Mouse (Mus musculus): ENCODE measurements around the gene Nars2.

The Nars2 gene

DNA sequence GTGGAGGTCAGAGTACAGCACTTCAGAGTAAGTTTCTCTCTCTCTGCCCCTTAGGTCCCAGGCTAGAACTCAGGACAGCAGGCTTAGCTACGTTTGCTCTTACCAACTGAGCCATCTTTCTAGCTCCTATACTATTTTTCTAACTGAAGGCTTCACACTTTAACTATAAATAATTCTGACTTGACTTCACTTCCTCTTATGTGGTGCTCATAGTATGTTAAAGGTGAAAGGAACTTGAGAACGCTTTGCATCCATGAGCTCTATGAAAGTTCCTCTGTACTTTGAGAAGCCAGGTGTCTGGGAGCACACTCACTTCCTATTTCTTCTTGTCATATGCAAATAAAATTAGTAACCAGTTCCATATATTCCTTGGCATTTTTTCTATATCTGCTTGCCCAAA, 109.7 kb downstream of the Nars2 start:
- no peak for DNase-seq (ENCODE audit: extremely low read depth, low read depth, low spot score)

DNA sequence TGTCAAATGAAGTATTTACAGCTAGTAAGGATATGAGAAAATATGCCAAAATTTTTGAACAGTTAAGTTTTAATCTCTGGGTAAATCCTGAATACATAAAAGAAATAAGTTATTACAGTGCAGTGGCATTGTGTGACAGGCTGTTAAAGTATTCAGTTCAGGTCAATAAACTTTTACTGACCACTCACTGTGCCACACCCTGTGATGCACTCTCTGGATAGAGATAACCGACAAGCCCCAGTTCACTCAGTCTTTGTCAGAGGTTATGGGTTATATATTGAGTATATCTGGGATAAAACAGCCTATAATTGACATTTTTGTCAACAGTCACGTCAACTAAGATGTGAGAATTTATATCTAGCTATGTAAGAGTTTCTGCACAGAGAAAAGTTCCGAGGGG, 120.2 kb downstream of the Nars2 start:
- no peak for DNase-seq (ENCODE audit: extremely low read depth, low read depth, low spot score)

DNA sequence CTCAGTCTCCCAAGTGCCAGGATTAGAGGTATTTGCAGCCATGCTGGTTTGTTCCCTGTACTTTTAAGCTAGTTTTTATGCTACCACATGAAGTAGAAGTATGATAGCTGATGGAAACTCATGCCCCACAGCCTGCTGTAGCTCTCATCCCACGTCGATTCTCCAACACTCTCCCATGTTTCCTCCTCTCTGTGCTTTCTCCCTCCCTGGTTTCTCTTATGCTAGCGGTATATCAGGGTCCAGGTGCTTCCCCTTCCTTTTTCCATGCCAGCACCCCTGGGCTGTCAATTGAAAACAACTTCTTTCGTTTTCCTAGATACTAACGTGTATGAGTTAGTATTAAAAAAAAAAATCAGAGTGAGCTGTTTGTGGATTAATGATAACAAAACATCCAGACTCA, 120.8 kb downstream of the Nars2 start:
- DNase-seq (ENCODE audit: extremely low read depth, low read depth, low spot score): no peak

DNA sequence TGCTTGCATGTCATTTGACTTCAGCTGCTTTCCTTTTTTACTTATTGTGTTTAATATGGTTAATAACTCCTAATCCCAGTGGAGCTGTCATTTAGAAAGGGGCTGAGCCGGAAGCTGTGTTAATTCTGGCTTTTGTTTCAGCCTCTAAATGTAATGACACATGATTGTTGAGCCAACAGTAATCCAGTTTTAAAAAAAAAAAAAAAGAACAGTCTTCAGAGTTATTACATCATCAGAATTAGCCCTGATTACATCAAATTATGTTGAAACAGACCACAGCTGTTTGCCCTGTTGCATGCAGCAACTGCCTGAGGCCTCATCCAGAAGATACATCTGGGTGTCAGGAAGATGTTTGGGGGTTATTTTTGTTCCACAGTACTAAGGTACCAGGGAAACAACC, 123.7 kb downstream of the Nars2 start:
- DNase-seq (ENCODE audit: extremely low read depth, low read depth, low spot score): peak; percentile 31

DNA sequence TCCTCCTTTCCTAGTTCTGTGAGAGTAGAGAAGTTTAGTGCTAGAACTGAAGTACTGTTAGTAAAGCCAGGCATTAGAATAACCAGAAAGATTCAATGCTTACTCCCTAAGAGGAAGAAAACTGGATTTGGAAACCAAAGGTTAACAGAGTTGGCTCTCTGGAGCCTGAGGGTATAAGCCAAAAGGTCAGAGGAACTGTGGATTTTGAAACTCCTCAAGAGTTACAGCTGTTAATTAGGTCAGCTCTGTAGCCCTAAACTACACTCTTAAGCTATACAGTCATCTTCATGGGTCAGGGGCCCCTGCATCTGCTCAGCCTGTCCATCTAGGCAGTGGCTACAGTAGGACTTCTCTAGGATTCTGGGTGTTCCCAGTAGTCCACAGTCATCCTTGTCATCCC, 125.7 kb downstream of the Nars2 start:
- DNase-seq (ENCODE audit: extremely low read depth, low read depth, low spot score): peak; percentile 34

DNA sequence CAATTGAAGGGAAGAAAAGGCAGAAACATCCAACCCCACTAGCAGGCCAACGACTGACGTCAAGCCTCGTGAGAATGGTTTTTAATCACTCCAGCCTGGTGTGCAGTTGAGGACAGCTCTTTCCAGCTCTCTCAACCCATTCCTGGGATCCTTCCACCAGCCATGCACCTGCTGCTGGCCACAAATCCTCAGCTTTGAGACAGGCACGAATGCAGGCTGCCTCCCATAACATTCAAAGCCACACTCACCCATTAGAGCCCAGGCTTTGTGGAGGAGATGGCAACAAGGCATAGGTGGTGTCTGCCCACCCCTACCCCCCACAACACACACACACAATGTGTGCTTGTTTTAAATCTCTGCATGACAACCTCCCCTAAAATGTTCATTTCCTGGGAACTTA, 127.4 kb downstream of the Nars2 start:
- no peak for DNase-seq (ENCODE audit: extremely low read depth, low read depth, low spot score)

DNA sequence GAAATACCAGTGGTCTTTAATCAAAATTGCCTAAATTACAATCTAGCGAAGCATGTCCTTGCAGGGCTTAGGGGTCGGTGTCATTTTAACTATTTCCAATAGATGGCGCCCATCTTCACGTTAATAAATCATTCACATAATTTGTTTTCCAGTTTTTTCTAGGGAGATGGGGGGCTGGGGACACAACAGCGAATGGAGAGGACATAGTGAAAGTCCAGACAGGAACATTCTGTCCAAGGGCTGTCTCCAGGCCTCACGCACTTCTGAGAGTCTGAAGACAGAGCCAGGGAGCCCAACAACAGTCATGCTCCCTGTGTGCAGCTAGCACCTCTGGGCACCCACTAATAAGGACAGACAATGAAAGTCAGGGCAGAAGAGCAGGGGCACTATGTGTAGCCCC, 127.8 kb downstream of the Nars2 start:
- DNase-seq (ENCODE audit: extremely low read depth, low read depth, low spot score): no peak

DNA sequence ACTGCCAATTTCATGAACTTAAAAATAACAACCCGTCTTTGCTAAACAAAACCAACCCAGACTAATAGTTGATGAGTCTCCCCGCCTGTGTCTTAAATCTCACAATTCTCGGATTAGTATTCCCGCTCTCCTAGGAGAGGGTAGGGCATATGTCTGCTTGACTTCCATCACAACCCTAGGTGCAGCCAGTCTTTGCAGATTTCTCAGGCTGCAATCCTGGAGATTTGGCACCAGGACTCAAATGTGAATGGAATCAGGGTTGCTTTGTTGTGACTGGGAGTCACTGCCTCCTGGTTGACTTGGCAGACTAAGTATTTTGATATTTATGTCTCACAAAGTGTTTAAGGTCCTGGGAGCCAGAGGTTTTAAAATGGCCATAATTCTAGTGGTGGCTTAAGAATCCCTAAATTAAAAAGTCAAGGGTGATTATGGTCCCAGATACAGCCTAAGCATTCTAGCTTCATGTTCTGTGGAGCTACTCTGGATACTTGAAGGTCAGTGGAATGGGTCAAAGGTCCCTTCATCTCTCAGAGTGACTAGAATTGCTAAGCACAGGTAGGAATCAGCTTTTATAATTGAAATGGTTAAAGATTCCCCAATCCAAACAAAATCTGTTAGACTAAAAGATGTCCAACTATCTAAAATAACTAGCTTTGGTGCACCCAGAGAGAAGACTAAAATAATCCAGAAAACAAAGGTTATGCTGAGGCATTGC, 128.5 kb downstream of the Nars2 start:
- no peak for DNase-seq (ENCODE audit: extremely low read depth, low read depth, low spot score)

DNA sequence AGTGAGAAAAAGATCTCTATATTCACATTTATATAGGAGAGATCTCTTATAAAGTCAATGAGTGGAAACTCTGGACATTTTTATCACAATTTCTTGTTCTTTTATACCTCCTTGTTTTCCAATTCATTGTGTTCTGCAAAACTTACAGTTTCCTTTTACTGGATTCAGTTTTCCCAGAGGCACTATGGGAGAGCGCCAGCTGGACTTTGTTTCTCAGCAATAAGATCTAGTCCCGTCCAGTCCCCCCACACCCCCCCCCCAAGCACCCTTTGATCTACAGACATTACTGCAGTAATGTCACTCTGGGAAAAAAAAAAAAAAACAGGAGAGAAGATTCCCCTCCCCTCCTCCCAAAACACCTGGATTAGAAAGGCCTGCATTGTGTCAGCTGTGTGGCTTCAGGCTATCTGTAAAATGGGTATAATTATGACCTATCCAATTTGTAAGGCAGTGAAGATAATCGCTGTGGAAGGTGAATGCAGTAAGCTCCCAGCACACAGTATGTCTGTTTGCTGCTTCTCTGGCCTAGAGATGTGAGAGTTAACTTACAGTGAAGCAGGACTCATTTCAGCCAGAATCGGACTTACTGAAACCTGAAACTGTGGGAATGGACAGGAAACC, 129.4 kb downstream of the Nars2 start:
- no peak for DNase-seq (ENCODE audit: extremely low read depth, low read depth, low spot score)

DNA sequence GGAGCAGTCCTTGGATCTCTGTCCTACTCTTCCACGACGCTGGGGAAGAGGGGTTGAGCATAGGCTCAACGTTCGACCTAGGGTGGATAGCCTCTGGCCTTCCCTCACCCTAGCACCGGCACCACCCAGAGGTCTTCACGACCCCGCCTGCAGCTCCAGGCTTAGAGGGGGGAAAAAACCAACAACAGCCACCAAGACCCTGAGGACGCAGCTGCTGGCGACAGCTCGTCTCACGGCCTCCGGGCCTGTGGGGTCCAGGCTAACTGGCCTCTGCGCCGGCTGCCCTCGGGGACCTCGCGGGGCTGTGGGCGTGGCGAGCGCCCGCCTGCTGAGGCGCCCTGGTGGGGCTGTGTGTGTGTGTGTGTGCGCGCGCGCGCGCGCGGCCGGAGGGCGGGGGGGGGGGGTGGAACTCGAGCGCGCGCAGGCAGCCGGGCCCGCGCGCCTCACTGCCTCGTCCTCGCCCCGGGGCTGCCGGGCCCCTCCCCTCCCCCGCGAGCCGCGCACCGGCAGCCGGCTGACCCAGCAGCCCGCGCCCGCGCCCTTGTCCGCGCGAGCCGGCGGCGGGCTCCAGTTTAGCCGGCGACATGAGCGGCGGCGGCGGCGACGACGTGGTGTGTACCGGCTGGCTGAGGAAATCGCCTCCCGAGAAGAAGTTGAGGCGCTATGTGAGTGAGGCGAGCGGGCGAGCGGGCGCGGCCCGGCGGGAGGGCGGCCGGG, 130.1 kb downstream of the Nars2 start, which contains the start of gene Gab2:
Gene Gab2, plus strand, starts transcription at position 345 of the 717 bp plus-strand sequence.
- DNase-seq (ENCODE audit: extremely low read depth, low read depth, low spot score): no peak

DNA sequence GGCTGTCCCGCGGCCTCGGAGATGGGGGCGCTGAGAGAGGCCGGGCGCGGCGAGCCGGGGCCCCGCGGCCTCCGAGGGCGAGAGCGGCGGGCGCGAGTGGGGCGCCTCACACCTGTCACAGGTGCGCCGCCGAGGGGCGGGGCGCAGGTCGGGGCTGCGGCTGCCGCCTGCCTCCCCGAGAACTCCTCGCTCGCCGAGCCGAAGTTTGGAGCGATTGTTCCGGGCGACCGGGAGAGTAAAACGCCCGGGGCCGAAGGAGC, 130.6 kb downstream of the Nars2 start:
- DNase-seq (ENCODE audit: extremely low read depth, low read depth, low spot score): no peak

DNA sequence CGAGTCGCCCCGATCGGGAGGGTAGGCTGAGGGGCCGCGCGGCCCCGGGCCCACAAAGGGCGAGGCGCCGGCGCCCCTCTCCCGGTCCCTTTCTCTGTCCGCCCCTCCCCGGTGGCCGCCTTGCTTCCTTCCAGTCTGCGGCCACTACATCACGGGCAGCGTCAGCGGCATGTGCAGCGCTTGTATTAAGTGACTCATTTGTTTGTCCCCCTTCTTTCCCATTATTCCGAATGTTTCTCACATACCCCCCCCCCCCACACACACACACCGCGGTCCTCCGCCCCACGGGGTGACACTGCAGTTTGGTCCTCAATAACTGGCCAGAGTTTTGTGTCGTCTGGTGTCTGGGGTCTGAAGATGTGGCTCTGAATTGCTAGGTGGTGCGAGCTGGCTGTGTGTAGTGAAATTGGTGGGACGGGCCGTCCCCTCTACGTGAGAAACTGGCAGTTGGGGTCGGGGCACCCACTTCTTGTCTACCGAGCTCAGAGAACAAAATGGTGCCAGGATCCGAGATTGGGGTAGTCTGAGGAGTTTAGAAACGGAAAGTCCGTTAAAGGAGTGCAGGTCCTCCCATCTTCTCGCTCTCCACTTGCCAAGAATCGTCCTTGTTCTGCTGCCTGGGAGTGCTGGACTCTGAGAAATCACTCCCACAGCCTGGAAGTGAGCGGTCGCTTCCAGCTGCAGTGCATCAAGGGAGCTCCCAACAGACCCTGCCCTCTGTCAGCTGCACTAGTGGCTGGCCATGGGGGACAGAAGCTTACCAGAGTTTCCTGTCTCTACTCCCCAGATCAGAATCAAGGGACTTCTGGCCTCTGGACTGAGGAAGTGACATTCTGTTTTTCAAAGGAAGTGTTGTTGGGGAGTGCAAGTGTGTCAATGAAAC, 131.2 kb downstream of the Nars2 start:
- DNase-seq (ENCODE audit: extremely low read depth, low read depth, low spot score): no peak

DNA sequence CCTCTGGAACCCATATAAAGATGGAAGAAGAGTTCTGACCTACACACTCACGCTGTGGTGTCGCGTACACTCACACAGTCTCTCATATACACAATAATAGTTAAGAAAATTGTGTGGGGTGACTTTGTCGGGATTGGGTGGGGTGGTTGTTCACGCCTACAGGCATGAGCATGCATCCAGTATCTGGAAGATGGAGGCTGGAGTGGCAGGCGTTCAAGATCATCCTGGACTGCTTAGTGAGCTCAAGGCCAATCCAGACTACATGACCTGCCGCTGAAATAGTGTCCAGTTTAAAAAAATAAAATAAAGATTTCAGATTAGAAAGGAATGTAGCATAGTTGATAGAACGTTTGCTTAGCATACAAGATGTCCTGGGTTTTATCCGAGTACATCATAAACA, 132.3 kb downstream of the Nars2 start:
- no peak for DNase-seq (ENCODE audit: extremely low read depth, low read depth, low spot score)

DNA sequence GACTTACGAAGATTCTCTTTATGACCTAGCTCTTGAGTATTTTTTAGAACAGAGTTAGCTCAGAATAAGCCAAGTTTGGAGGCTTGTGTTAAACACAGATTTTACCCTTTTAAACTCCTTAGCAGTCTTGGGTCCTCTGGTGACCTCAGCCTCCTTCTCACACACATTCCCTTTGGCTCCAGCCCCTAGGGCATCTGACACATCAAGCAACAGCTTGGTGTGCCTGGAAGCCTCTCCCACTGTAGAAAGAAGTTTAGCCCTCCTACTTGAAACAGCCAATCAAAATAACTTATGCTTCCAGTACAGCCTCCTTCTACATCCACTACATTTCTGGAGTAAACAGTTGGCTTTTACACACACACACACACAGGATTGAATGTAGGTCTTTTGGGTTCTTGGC, 132.9 kb downstream of the Nars2 start:
- DNase-seq (ENCODE audit: extremely low read depth, low read depth, low spot score): no peak

DNA sequence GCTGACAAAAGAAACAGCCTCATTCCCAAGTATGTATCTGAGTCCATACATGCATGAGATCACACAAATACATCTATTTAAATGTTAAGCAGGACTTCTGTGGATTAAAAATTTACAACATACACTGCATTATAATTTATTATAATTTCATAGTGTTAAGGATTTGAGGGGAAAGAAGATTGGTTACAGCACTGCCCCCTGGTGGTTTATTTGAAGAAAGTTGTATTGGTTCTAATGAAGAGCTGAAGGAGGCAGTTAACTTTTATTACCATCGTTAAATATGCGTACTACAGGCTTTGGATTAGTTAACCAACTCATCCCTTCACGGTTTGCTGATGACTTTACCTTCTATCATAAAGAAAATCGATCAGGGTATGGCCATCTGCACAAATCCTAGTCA, 134.0 kb downstream of the Nars2 start:
- no peak for DNase-seq (ENCODE audit: extremely low read depth, low read depth, low spot score)

DNA sequence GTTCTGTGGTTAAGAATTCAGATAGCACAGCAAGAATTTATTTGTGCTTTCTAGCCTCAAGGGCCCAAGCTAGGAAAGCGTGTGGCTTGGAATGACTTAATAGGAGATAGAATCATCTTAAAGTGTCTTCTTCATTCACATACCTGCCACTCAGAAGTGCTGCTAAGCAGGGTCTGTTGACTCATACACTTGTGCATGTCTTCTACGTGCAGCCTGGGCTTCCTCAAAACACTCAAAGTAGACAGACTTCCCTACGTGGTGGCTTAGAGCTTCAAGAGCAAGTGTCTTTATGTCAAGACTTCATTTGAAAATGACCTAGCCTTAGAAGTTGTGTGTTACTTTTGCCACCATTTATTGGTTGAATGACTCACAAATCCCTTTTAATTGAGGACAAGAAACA, 142.9 kb downstream of the Nars2 start:
- no peak for DNase-seq (ENCODE audit: extremely low read depth, low read depth, low spot score)

DNA sequence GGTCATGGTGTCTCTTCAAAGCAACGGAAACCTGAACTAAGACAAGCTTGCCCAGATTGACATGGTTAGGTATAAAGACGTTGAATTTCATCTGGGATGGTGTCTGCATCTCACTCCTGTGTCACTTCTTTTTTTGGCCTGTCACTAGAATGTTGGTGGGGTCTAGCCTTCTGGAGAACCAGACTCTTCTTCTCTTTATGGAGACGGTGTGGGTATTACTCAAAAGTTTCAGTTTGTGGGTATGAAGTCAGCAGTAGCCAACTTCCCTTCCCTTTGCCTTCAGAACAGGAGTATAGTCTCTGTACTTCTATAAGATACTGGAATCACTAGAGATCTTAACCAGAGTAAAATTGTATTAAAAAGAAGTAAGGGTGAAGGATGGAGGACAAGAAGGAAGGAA, 156.8 kb downstream of the Nars2 start:
- no peak for DNase-seq (ENCODE audit: extremely low read depth, low read depth, low spot score)
